Mouse (Mus musculus): ENCODE results near the gene Slc25a11. TPM values are rescaled to one million over a fixed set of nuclear protein-coding genes. Genes with fewer than 3 reads are reported as not detected.

The Slc25a11 gene
- total RNA-seq (2021) = 100 to 1,000 TPM; 124 to 127 TPM
- long read RNA-seq, experiment 1, transcript Slc25a11-201 (8 exons, 1,711 nt) = major isoform, 141 of 151 reads
- long read RNA-seq, experiment 1, partial matches to known transcripts = 3 of 151 reads
- long read RNA-seq, experiment 1, other reads (novel, unspliced or antisense) = 6 of 151 reads
- long read RNA-seq, experiment 2, transcript Slc25a11-201 (8 exons, 1,711 nt) = major isoform, 170 of 180 reads
- long read RNA-seq, experiment 2, partial matches to known transcripts = 1 of 180 reads
- long read RNA-seq, experiment 2, other reads (novel, unspliced or antisense) = 8 of 180 reads

DNA sequence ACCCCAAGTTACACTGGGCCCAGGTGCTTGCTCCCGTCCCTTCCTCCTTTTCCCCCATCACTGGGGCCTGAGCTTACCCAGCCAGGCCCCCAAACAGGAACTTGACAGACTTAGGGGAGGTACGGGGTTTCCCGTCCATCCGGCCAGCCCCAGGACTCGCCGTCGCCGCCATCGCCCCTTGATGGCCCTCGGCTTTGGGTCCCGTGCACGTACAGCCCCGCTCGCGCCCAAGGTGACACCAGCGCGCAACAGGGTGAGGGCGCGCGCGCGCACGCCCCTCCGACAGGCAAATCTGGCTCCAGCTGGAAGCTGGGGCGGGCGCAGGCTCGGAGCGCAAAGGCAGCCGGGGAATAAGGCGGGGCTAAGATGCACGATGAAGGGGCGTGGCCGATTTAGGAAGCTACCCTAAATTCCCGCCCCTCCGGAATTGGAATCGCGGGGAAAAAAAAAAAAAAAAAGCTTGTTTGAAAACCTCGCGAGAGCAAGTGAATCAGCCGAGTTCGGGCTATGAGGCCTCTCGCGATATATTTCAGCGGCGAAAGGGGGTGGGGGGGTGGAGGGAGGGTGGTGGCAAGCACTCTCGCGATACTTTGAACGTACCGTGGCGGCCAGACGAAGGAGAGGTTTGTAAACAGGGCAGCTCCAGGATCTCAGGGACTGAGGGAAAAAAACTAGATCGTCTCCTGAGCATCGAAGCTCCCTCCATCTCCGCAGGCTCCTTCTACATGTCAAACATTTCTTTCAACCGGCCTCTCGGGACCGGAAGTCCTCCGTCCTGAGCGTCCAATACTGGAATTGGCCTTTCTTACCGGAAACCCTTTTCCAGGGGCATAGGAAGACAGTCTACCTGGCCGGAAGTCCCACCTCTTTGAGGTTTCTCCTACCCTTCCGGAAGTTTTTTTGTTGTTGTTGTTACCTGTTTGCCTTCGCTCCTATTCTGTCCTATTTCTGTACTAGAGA is at the start of gene Slc25a11, which contains the start of gene Rnf167:
Slc25a11 (minus strand) TSS at position 789 of the 960 bp plus-strand sequence.
Rnf167 (plus strand) TSS at position 545 of the 960 bp plus-strand sequence.
- DNase-seq (ENCODE audit: low spot score in 2 of 2) = peak; percentile 94 to 98

DNA sequence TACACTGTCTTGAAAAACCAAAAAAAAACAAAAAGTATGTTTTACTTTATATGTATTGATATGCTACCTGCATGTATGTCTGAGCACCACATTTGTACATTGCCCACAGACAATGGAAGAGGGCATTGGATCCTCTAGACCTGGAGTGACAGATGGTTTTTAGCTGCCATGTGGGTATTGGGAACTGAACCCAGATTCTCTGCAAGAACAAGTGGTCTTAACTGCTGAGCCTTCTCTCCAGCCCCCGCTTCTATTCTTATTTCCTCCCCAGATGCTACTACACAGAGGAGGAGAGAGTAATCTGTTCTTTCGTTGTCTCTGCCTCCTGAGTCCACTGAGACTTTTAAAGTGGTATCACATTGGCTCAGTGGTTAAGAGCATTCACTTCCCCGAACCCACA is 46.2 kb upstream of the Slc25a11 start:
- DNase-seq (ENCODE audit: low spot score in 2 of 2) = peak in 1 of 2 experiments; percentile 57

DNA sequence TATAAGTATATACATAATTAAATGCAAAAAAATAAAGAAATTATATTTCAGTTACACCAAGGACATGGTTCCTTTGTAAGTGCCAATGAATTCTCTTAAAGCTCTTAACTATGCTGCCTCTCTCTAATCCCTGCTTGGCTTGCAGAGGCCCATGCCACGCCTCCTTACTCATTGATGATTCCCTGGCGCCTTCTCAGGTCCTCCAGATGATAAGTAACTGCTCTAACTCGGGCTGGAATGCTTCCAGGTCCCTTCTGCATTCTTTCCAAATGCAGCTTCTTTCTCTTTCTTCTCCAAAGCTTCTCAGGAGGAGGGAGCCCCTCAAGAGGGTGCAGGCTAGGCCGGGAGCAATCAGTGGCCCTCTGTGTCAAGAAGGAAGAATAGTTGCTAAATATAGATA is 42.3 kb upstream of the Slc25a11 start:
- DNase-seq (ENCODE audit: low spot score in 2 of 2) = no peak

DNA sequence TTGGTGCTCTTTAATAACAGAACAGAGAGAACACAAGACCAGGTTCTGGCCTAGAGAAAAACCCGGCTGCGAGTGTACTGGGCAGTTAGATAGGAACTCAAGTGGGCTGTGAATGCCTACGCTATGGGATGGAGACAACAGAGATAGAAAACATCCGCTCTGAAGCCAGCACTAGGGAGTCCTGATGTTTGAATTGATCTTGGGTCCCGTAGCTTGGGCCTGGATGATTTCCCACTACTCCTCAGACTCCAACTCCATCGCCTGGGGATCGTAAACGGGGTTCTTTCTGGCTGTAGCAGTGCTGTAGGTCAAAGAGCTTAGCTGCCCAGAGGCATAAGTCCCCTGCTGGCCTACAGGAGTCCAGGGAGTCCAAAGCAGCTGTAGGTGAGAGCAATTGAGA is 41.1 kb upstream of the Slc25a11 start:
- DNase-seq (ENCODE audit: low spot score in 2 of 2) = no peak

DNA sequence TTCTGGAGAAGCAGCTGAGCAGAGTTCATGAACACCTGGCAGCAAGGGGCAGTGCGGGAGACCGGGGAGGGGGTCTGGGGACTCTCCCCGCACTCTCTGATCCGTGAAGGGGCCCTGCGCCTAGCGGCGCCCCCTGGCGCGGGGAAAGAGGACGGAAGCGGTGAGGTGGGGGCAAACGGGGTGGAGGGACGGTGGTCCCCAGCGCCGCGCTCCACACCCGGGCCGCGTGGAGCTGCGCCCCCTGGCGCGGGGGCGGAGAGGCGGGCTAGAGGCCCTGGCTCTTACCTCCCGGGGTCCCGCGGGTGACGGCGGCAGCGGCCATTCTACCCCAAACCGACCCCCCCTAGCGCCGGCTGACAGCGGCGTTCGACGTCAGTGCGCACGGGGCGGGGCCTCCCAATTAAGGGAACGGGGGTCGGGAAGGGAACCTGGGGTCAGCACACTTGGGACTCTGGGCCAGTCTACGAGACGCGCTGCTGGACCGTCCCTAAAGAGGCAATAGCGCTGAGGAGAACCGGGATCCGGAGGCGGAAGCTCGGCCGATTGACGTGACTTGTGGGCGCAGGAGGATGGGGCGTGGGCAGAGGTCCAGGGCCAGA is 40.4 kb upstream of the Slc25a11 start, which contains the start of gene Camta2:
Camta2 (minus strand) TSS at position 505 of the 599 bp plus-strand sequence.
- DNase-seq (ENCODE audit: low spot score in 2 of 2) = peak; percentile 85 to 88

DNA sequence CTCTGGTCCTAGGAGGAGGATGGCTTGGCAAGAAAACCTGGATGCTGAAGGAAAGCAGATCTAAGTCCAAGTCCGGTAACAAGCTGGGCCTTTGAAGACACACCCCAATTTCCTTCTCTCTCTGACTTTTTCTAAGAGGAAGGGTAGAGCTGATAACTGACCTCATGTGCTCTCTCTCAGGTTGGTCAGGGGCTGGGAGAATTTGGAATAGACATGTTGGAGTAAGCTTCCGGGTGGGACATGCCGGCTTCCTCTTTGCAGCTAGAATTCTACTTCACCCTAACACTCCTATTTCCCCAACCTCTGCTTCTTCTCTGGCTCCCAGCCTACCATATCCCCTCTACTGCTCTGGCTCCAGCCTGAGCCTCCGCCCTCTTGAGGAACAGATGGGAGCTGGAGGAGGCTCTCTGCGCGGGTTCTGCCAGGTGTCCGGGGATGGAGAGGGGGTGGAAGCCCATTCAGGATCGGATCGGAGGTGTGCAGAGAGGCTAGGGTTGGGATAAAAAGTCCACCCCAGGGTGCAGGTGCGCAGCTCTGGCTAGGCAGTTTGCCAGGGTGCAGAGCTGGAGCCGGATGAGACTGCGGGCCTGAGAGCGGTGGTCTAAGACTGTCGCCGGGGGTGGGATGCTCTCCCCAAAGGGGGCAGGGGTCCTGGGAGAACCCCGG is 39.8 kb upstream of the Slc25a11 start:
- DNase-seq (ENCODE audit: low spot score in 2 of 2) = peak; percentile 59 to 64

DNA sequence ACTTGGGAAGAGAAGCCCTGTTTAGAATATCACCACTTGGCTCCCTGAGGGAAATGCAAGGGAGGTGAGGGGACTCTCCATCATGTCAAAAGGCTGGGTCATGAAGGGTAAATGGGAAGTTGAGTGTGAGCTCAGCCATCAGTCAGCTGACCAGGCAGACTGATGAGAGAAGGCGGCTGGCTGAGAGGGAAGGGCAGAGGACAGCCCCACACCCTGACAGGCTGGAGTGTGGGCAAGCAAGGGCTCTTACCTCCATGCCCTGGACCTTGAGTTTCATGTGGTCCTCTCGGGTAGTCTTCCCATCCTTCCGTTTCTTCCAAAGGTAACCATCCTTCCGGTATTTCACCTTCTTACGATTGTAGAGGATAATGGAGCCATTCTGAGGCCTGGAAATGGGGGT is 36.4 kb upstream of the Slc25a11 start:
- no peak for DNase-seq (ENCODE audit: low spot score in 2 of 2)

DNA sequence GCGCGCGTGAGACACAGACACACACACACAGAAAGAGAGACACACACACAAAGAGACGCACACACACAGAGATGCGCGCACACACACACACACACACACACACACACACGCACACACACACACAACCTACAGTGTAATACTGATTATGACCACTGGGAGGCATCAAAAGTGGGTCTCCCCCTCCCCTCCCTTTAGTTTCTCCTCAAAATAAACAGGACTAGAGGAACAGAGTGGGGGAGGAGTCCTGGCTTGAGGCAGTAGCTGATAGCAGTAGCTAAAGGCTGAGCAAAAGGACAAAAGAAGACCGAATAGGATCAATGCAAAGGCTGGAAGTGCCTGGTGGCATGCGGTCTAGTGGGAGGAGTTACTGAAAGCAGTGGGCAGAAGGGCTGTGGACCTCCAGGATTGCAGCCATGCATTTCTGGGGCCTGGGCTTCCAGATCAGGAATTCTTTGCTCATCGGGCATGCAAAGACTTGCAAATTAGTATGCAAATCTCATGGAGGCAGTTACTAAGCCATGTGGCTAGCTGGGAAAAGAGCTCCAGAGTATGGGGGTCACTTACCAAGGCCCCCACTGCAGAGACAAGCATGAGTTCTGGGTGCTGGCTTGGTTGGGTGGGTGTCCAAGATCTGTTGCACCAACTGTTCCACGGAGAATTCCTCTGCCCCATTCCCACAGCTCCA is 34.8 kb upstream of the Slc25a11 start:
- DNase-seq (ENCODE audit: low spot score in 2 of 2) = peak in 1 of 2 experiments; percentile 71

DNA sequence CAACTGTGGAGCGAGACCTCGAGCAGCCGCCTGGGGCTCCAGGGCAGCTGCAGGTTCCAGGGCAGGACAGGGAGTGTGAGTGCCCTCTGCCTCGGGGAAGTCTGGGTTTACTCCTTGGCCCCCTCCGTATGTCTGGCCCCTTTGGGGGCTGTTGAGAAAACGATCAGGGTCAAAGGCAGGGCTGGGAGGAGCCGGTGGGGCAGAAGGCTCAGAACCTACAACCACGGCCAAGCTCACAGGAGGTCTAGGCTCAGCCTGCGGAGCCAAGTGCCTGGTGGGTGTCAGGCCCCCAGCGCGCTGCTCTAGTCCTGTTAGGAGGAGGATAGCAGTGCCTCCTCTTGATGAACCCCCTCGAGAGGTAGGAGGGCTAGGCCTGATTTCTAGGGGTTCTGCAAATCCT is 33.9 kb upstream of the Slc25a11 start:
- DNase-seq (ENCODE audit: low spot score in 2 of 2) = no peak

DNA sequence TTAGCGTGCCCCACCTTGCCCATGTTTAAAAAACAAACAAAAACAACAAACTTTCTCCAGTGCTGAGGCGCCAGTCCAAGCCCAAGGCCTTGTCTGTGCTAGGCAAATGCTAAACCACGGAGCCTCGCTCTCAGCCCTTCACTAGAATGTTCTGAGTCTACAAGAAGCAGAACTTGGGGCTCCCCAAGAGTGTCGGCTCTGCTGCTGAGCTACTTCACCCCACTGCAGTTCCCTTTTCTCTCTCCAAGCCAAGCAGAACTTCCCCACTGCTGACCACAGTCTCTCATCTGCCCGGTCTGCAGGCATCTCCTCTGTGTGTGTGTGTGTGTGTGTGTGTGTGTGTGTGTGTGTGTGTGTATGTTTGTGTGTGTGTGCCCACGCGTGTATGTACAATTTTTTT is 32.6 kb upstream of the Slc25a11 start:
- DNase-seq (ENCODE audit: low spot score in 2 of 2) = no peak

DNA sequence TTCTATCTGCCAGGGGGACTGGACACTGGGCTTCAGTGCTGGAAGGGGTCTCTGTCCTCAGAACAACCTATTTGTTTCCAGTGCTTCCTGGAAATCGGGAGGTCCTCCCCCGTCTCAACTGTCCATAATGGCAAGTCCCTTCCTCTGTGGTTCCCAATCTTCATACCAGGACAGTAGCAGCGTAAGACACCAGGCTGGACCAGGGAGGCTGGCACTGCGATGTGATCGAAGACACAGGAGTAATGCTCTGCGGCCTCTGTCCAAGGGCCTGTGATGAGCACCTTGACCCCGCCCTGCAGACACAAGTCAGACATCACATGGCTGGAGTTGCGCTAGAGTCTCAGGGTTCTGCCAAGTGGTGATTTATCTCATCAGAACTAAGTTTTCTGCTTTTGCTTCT is 32.1 kb upstream of the Slc25a11 start:
- DNase-seq (ENCODE audit: low spot score in 2 of 2) = no peak

DNA sequence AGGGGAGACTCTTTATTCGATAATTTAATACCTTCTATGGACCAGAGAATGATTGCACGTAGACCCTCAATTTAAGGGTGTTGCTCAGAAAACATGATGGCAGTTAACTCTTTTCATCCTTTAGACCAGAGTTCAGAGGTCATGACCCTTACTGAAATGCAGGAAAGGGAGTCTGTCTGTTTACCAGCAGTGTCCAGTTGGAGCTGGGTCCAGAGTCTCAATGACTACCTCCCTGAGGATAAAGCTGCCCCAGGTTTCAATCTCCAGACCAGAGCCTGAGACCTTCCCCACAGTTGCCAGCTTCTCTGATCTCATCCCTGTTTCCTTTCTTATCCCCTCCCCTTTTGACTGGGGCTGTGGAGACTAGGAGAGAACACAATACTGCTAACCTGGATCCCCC is 31.3 kb upstream of the Slc25a11 start:
- DNase-seq (ENCODE audit: low spot score in 2 of 2) = no peak

DNA sequence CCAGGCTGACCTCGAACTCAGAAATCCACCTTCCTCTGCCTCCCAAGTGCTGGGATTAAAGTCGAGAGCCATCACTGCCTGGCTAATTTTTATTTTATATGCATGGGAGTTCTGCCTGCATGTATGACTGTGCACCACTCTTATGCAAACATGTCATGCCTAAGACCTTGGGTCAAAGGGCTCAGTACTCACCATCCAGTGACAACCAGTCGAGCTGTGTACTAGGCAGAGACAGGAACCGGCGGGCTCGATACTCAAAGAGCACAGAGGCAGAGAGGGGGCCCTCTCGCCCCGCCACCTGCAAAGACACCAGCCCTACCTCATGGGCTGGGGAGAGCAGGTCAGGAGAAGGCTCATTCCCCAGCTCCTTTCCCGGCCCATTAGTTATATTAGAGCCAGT is 30.8 kb upstream of the Slc25a11 start:
- DNase-seq (ENCODE audit: low spot score in 2 of 2) = no peak

DNA sequence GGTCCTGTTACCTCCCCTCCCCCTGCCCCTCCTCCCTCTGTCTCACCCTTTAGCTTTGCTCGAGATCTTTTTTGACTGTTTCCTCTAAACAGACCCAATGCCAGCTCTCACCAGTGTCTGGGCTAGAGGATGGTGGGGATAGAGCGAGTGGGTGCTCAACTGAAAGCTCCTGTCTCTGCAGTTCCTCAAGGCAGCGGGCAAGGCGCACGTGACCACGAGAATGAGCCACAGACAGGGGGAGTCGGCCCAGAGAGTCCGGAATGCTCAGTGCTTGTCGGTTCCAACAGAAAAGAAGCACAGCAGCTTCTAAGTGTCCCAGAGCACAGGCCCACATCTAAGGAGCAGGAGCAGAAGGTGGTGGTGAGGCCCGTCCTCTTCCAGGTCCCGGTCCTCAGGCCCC is 27.2 kb upstream of the Slc25a11 start:
- no peak for DNase-seq (ENCODE audit: low spot score in 2 of 2)

DNA sequence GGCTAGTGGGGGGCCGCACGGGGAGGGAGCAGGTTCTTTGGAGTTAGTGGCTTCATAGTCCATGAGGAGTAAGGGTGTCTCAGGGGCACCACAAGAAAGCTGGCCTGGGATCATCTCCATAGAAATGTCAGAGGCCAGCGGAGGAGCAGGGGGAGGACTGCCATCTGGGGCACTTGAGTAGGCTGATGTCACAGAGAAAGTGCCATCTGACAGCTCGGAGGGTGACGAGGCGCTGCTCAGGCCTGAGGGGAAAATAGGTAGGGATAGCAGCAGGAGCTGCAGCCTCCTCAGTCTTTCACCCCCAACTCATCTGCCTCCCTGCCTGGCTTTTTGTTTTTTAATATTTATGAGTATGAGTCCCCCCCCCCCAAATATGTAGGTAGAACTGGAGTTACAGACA is 26.7 kb upstream of the Slc25a11 start:
- DNase-seq (ENCODE audit: low spot score in 2 of 2) = no peak

DNA sequence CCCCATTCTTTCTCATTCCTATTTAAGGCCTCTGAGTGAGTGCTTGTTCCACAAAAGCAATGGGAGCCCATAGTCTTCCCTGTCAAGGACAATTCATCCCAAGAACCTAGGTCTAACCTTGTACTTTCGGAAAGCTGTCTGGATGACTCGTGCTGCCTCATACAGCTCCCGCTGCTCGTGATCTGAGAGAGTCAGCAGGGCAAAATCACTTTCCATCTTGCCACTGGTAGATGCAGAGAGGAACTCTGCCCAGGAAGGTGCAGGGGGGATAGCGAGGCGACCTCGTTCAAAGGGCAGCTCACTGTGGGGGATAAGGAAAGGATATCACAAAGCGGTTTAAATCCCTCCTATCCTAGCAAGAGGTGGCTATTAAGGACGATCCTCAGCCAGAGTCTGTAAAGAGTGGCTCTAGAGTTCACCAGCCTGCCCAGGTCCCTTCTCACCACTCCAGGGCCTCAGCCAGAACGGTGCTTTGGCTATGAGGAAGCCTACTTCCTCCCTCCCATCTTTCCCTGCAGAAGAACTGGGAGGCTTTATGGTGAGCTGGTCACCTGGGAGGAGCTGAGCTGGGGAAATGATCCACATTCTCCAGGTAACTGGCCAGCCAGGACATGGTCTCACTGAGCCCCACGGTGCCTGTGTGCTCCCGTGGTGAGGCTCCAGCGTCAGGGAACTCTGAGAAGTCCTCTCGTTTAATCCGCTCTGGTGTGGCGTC is 24.2 kb upstream of the Slc25a11 start:
- no peak for DNase-seq (ENCODE audit: low spot score in 2 of 2)

DNA sequence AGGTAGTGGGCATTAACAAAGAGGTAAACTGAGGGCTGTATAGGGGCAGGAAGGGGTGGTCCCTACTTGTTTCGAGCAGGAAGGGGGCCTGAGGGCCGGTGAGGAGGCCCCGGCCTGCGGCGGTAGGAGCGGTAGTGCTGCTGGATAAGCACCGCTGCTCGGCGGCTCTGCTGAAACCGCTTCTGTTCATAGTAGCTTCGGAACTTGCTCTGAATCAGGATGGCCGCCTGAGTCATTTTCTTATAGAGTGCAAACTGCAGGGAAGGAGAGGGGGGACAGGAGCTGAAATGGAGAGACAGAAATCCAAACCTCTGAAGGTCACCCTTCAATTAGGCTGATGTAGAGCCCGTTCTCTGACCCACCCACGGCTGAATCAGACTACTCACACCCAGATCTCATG is 23.2 kb upstream of the Slc25a11 start:
- DNase-seq (ENCODE audit: low spot score in 2 of 2) = no peak

DNA sequence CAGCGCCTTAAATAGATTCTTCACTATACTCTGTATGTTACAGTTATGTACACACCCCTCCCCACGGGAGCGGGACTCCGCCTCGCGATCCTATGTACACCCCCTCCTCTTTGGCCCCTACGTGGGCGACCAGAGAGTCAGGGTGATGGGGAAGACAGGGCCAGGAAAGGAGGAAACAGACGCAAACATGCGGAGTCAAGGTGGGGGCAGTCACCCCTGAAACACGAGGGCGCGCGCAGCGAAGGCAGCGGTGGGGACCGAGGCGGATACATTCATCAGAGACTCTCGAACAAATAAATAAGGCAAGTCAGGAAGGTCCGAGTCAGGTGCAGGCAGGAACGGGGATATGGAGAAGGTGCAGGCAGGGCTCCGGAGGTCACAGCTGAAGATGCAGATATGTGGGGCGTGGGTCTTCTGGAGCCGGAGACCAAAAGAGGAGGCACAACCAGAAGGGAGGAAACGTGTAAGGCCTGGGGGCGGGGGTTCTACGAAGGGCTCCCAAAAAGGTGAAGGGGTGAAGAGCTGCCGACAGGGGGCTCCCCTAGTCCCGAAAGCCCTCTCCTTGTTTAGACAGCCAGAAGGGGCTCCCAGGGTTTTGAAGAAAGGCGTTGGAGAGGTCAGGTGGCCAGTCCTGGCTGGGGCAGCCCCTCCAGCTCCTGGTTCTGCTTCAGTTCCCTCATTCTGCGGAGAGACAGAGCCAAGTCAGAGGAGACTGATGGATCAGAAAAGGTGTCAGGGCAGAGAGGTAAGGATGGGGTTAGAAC is 22.5 kb upstream of the Slc25a11 start:
- DNase-seq (ENCODE audit: low spot score in 2 of 2) = peak; percentile 71 to 74

Measured in layer of hippocampus, postnatal 14 days (tissue).